8 mouse cellular contexts compared by ENCODE assay signal in the genomic region with DNA sequence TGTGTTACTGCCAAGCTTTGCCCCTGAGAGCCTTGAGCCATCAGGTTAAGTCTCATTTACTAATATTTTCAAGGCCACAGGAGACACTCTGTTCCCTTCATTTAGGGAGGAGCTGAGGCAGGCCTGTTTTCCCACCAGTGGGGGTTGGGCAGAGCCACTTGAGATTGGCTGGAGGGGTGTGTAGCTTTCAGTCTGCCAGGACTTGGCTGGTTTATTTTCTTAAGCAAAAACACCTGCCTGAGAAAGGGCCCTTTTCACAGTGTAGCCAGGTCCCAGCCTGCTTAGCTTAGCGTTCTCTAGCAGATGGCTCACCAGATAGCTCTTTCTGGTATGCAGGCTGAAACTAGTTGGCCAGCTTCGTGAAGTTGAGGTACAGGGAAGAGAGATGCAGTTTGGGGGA. TPM values are rescaled to one million over a fixed set of nuclear protein-coding genes. Genes with fewer than 3 reads are reported as not detected.
DNase-seq lines count a peak whose midpoint lies in the region; ATAC-seq and TF ChIP-seq lines count a peak whose summit lies in the region.

No protein-coding gene starts in this region.

- H3K27me3 ChIP-seq in liver, embryonic 11.5 days (replicated peaks; ENCODE audit: control insufficient read depth, insufficient read depth, low read length), result peaks cover 8% of the 10 kb centered on the region; the same call in 1 of the 2 replicates
- peaks cover 31% of the 10 kb centered on the region for H3K27me3 ChIP-seq in liver, embryonic 12.5 days (replicated peaks)
- no peaks in the 10 kb centered on the region for H3K27me3 ChIP-seq in intestine, postnatal 0 days (replicated peaks; ENCODE audit: control insufficient read depth, insufficient read depth, low read length)
- H3K27me3 ChIP-seq in midbrain, embryonic 15.5 days (replicated peaks), result peaks cover 10% of the 10 kb centered on the region

- no peak for DNase-seq in liver, embryonic 11.5 days (ENCODE audit: low spot score)
- DNase-seq in gastrocnemius, adult 18-20 months (ENCODE audit: low spot score), result peak; percentile 86
- peak; percentile 81 for DNase-seq in lung, postnatal 14 days
- no peak for DNase-seq in layer of hippocampus, adult 11-12 months (ENCODE audit: low spot score)
- DNase-seq in layer of hippocampus, postnatal 36 days, result no peak

- H3K4me1 ChIP-seq in liver, embryonic 11.5 days (replicated peaks; ENCODE audit: control insufficient read depth, insufficient read depth, low read length), result peaks cover 30% of the 10 kb centered on the region
- peaks cover 48% of the 10 kb centered on the region for H3K4me1 ChIP-seq in liver, embryonic 12.5 days
- H3K4me1 ChIP-seq in intestine, postnatal 0 days (replicated peaks; ENCODE audit: control insufficient read depth, insufficient read depth, low read length), result peaks cover 35% of the 10 kb centered on the region
- H3K4me1 ChIP-seq in midbrain, embryonic 15.5 days, result peaks cover 7% of the 10 kb centered on the region

- no peak overlapping the region for H3K9ac ChIP-seq in liver, embryonic 11.5 days (ENCODE audit: low read depth, low read length)
- H3K9ac ChIP-seq in liver, embryonic 12.5 days, result no peak overlapping the region
- peak overlapping the region; percentile 12; the same call in 1 of the 2 replicates for H3K9ac ChIP-seq in intestine, postnatal 0 days (ENCODE audit: low read depth, low read length)
- no peak overlapping the region for H3K9ac ChIP-seq in midbrain, embryonic 15.5 days

- 45% methylated on average over 2 of the region's 2 CpGs for WGBS in liver, embryonic 11.5 days
- 33% methylated on average over 2 of the region's 2 CpGs for WGBS in liver, embryonic 12.5 days (ENCODE audit: insufficient replicate concordance)
- WGBS in intestine, postnatal 0 days, result 23% methylated on average over 2 of the region's 2 CpGs
- WGBS in midbrain, embryonic 15.5 days, result 67% methylated on average over 2 of the region's 2 CpGs

- no peak overlapping the region for H3K4me3 ChIP-seq in liver, embryonic 11.5 days (ENCODE audit: low read depth, low read length)
- no peak overlapping the region for H3K4me3 ChIP-seq in liver, embryonic 12.5 days
- H3K4me3 ChIP-seq in intestine, postnatal 0 days (ENCODE audit: low read depth, low read length), result no peak overlapping the region
- no peak overlapping the region for H3K4me3 ChIP-seq in midbrain, embryonic 15.5 days

- H3K27ac ChIP-seq in liver, embryonic 11.5 days (ENCODE audit: low read depth, low read length), result no peak overlapping the region
- no peak overlapping the region for H3K27ac ChIP-seq in liver, embryonic 12.5 days
- H3K27ac ChIP-seq in intestine, postnatal 0 days (ENCODE audit: low read depth, low read length), result peak overlapping the region; percentile 93
- H3K27ac ChIP-seq in midbrain, embryonic 15.5 days, result no peak overlapping the region

- ATAC-seq in liver, embryonic 11.5 days (replicated peaks; ENCODE audit: low FRiP score), result 0 out of 2 replicates have a peak, but pooled peaks have one; percentile 30
- no peak for ATAC-seq in liver, embryonic 12.5 days
- no peak for ATAC-seq in intestine, postnatal 0 days
- ATAC-seq in midbrain, embryonic 15.5 days (replicated peaks), result no peak

- no peak for TF ChIP-seq CTCF in intestine, postnatal 0 days (IDR thresholded peaks at IDR 0.05; ENCODE audit: low read depth)

- H3K36me3 ChIP-seq in liver, embryonic 11.5 days (ENCODE audit: control insufficient read depth, insufficient read depth, low read length), result no peaks in the 10 kb centered on the region
- no peaks in the 10 kb centered on the region for H3K36me3 ChIP-seq in liver, embryonic 12.5 days
- H3K36me3 ChIP-seq in intestine, postnatal 0 days (ENCODE audit: control insufficient read depth, insufficient read depth), result peaks cover 11% of the 10 kb centered on the region
- no peaks in the 10 kb centered on the region for H3K36me3 ChIP-seq in midbrain, embryonic 15.5 days (replicated peaks)

- H3K4me2 ChIP-seq in liver, embryonic 11.5 days, result no peak overlapping the region
- H3K4me2 ChIP-seq in liver, embryonic 12.5 days, result no peak overlapping the region
- H3K4me2 ChIP-seq in intestine, postnatal 0 days (replicated peaks; ENCODE audit: low read depth), result peak overlapping the region; percentile 37
- no peak overlapping the region for H3K4me2 ChIP-seq in midbrain, embryonic 15.5 days

- H3K9me3 ChIP-seq in liver, embryonic 11.5 days (ENCODE audit: control insufficient read depth, low read length), result no peaks in the 10 kb centered on the region
- H3K9me3 ChIP-seq in liver, embryonic 12.5 days (replicated peaks), result no peaks in the 10 kb centered on the region
- H3K9me3 ChIP-seq in intestine, postnatal 0 days (ENCODE audit: control insufficient read depth), result no peaks in the 10 kb centered on the region
- no peaks in the 10 kb centered on the region for H3K9me3 ChIP-seq in midbrain, embryonic 15.5 days

RNA-seq across cellular contexts. Expression of a gene that starts 5.6 kb away (rescaled TPM):
- 153 and 159 TPM in 2 replicates for polyA plus RNA-seq in liver, embryonic 11.5 days (2014; fragmentation: Nextera tagmentation; extraction: Ambion mirVana)
- polyA plus RNA-seq in liver, embryonic 12.5 days (2016; fragmentation: Nextera tagmentation; extraction: Ambion mirVana), result 92.8 and 98.0 TPM in 2 replicates
- total RNA-seq in gastrocnemius, adult 18-20 months (2021), result 10 to 100 TPM; 29.4 to 53.6 TPM
- 571 and 641 TPM in 2 replicates for polyA plus RNA-seq in intestine, postnatal 0 days (2015; fragmentation: Nextera tagmentation; extraction: Ambion mirVana)
- 10 to 100 TPM in 1 of 2 experiments, 1 to 10 TPM in 1; 6.1 to 10.9 TPM for total RNA-seq in layer of hippocampus, postnatal 36 days (2021)
- 123 and 142 TPM in 2 replicates for polyA plus RNA-seq in midbrain, embryonic 15.5 days (2015; fragmentation: Nextera tagmentation; extraction: Ambion mirVana)

Comparison
In these comparisons a context has a peak if more than half of its experiments do, and no peak if none do; other contexts are left out.
1. DNase-seq: peak in gastrocnemius, adult 18-20 months (single experiment) and lung, postnatal 14 days (single experiment); none in liver, embryonic 11.5 days (single experiment), layer of hippocampus, adult 11-12 months (single experiment) and layer of hippocampus, postnatal 36 days (0 of 2).